Mouse (Mus musculus) thymus, adult 2 months (tissue): ENCODE results near the gene Ppfia1. TPM values are rescaled to one million over a fixed set of nuclear protein-coding genes. Genes with fewer than 3 reads are reported as not detected.

Source experiments
- DNase-seq: peaks from one replicate; pipeline ENCODE4 v3.0.0; 2021
- H3K27ac ChIP-seq: fragments of 200-500 bp; 2 replicates; pipeline ENCODE4 v1.5.1; 2012; ENCODE audit warnings: low read length, control low read depth; ENCODE audit not compliant: control insufficient read depth, insufficient read depth
- H3K27me3 ChIP-seq: fragments of 200-500 bp; 2 replicates; pipeline ENCODE4 v1.6.1; 2012; ENCODE audit warnings: mild to moderate bottlenecking, low read length, moderate library complexity, mixed read lengths; ENCODE audit not compliant: control insufficient read depth, insufficient read depth
- H3K36me3 ChIP-seq: fragments of 200-500 bp; 2 replicates; pipeline ENCODE4 v1.6.1; 2012; ENCODE audit warnings: mild to moderate bottlenecking, low read length, moderate library complexity; ENCODE audit not compliant: control insufficient read depth, insufficient read depth
- H3K4me1 ChIP-seq: fragments of 200-500 bp; replicated peaks from 2 replicates; pipeline ENCODE4 v1.6.1; 2012; ENCODE audit warnings: low read length; ENCODE audit not compliant: control insufficient read depth, insufficient read depth
- H3K4me3 ChIP-seq: fragments of 200-500 bp; 2 replicates; pipeline ENCODE4 v1.5.1; 2012; ENCODE audit warnings: mild to moderate bottlenecking, low read length, control low read depth, moderate library complexity; ENCODE audit not compliant: control insufficient read depth, insufficient read depth
- CTCF ChIP-seq: fragments of 200-500 bp; IDR thresholded peaks from 2 replicates; pipeline ENCODE4 v1.5.1; 2012; ENCODE audit warnings: mild to moderate bottlenecking, control low read depth, low read length, moderate library complexity, borderline replicate concordance; ENCODE audit not compliant: control insufficient read depth, poor library complexity, insufficient read depth; ENCODE audit errors: extremely low read depth
- POLR2A ChIP-seq: fragments of 200-500 bp; IDR thresholded peaks from 2 replicates; pipeline ENCODE4 v1.6.1; 2012; ENCODE audit warnings: mild to moderate bottlenecking, low read length, control low read depth, moderate library complexity; ENCODE audit not compliant: control insufficient read depth, poor library complexity, insufficient read depth; ENCODE audit errors: extremely low read depth
- WGBS: fragments of 180-500 bp; shearing (Covaris S2); methylation state at CpG from one replicate; pipeline ENCODE4 v1.1.7; 2018; 5-methylcytosine and 5-hydroxymethylcytosine counted together
- polyA plus RNA-seq: library from polyadenylated mRNA; depleted of rRNA; stranded (reverse); fragments of >200 nt; gene quantifications from 2 replicates; pipeline ENCODE4 v1.2.3, GENCODE M21; 2012

Ppfia1 gene
- polyA plus RNA-seq, 1 experiment = 59.8 TPM

DNA sequence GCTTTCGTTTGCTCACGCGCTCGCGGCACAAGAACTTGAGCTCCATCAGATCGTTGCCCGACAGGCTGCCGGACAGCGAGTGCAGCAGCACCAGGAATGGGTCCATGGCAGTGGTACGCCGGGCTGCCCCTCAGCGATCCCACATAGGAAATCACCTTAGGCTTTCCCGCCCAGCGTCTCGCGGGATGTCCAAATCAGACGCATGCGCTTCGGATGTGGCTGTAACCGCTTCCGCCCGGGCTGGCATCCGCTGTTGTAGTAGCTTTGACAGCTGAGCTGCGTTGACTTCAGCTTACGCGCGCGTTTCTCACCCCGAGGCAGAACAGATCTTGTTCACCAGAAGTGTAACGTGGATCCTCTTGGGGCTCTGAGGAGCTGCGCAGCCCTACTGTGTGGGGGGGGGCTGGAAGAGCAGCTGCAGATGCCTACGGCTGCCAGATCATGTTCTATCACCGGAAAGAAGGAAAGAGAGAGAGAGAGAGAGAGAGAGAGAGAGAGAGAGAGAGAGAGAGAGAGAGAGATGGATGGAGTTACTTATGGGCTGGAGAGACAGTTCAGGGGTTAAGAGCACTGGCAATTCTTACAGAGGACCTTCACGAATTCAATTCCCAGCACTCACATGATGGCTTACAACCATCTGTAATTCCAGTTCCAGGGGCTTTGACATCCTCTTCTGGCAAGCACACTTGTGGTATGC lies 28.9 kb upstream of the Ppfia1 start, which contains the start of gene Fadd:
Fadd (minus strand) TSS at position 180 of the 697 bp plus-strand sequence.
- H3K4me1 ChIP-seq = peaks cover 18% of the 10 kb centered on the region
- no peaks in the 10 kb centered on the region for H3K36me3 ChIP-seq
- TF ChIP-seq POLR2A = peak; percentile 42; the same call in 1 of the 2 replicates
- TF ChIP-seq CTCF = 0 out of 2 replicates have a peak, but pooled peaks have one; percentile 15
- H3K4me3 ChIP-seq = peak within 1 kb of the TSS; percentile 78
- under 1% methylated on average over 34 of the region's 34 CpGs for WGBS
- H3K27ac ChIP-seq = peak within 1 kb of the TSS; percentile 73
- DNase-seq = peak; percentile 96
- H3K27me3 ChIP-seq = no peaks in the 10 kb centered on the region

GRCm38 (mm10) chr7:144581559-144582283 lies 28.2 kb upstream of the Ppfia1 start:
- H3K36me3 ChIP-seq = no peaks in the 10 kb centered on the region
- H3K27ac ChIP-seq = peak overlapping the region; percentile 65
- TF ChIP-seq CTCF (0 out of 2 replicates have a peak, but pooled peaks have one; percentile 33), POLR2A (no peak)
- H3K27me3 ChIP-seq = no peaks in the 10 kb centered on the region
- under 1% methylated on average over 43 of the region's 43 CpGs for WGBS
- peak; percentile 82 for DNase-seq
- peak overlapping the region; percentile 78 for H3K4me3 ChIP-seq
- H3K4me1 ChIP-seq = peaks cover 18% of the 10 kb centered on the region

DNA sequence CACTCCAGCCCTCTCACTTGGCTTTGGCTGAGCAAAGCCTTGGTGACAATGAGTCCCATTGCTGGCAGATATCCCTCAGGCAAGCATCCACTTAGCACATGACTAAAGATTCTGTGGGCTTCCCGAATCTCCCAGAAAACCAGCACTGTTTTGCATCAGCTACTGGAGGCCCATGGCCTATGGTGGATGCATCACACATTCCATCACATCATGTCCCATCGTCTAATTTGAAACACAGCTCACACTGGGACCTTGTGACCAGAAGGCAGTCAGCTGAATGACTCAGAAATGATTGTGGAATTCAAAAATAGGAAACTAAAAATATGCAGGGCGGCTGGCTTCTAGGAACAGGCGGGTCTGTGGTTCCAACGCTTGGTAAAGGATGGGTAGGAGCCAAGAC lies 24.3 kb upstream of the Ppfia1 start:
- TF ChIP-seq POLR2A = no peak
- TF ChIP-seq CTCF = no peak
- no peak overlapping the region for H3K27ac ChIP-seq
- no peaks in the 10 kb centered on the region for H3K36me3 ChIP-seq
- no peaks in the 10 kb centered on the region for H3K27me3 ChIP-seq
- 81% methylated on average over 5 of the region's 5 CpGs for WGBS
- DNase-seq = no peak
- H3K4me1 ChIP-seq = peaks cover 11% of the 10 kb centered on the region; the same call in 1 of the 2 replicates
- no peak overlapping the region for H3K4me3 ChIP-seq

- Histone ChIP-seq H3K4me1 (no peaks in the 10 kb centered on the region), H3K36me3 (no peaks in the 10 kb centered on the region), H3K27me3 (no peaks in the 10 kb centered on the region), H3K27ac (no peak overlapping the region), H3K4me3 (no peak overlapping the region)
- no peak for DNase-seq
- TF ChIP-seq CTCF (no peak), POLR2A (no peak)
- WGBS = 91% methylated on average over 5 of the region's 5 CpGs
These were observed 18.7 kb upstream of the Ppfia1 start for GRCm38 (mm10) chr7:144572234-144572633.

DNA sequence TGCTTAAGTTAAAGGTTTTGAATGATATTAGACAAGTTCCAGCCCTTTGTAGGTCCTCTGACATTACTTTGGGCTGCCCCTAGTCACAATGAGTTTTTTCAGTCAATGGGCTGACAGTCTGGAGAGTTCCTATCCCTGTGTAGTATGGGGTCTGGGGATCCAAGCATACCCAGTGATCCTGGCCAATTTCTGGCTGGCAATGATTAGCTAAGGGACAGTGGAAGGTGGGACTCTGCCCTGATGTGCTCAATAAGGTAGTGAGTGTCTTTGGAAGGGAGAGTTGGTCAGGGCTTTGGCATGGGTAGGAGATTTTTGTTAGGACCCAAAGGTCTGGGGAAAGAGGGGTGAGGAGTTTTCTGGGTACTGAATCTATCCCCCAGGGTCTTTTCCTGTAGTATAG lies 18.1 kb upstream of the Ppfia1 start:
- DNase-seq = no peak
- no peak overlapping the region for H3K27ac ChIP-seq
- H3K36me3 ChIP-seq = no peaks in the 10 kb centered on the region
- TF ChIP-seq CTCF = no peak
- TF ChIP-seq POLR2A = no peak
- no peaks in the 10 kb centered on the region for H3K4me1 ChIP-seq
- no peaks in the 10 kb centered on the region for H3K27me3 ChIP-seq
- H3K4me3 ChIP-seq = no peak overlapping the region

DNA sequence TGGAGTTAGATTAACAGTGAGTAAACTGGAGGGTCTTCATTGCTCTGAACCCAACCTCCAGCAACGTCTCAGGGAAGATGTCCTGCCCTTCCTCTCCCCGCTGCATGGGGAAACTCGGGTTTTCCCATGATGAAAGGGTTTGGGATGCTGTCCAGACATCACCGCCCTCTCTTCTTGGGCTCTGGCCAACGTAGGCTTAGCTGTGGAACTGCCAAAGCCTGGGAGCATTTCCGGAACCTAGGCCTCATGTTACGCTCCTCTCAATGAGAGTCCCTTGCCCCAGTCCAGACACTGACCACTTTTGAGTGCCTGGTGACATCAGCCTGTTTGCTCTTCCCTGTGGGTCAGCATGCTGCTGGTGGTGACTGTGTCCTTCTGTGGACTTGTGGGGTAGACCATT lies 15.9 kb upstream of the Ppfia1 start:
- WGBS = 86% methylated on average over 7 of the region's 7 CpGs
- H3K4me1 ChIP-seq = no peaks in the 10 kb centered on the region
- no peak overlapping the region for H3K4me3 ChIP-seq
- H3K27me3 ChIP-seq = no peaks in the 10 kb centered on the region
- no peak overlapping the region for H3K27ac ChIP-seq
- H3K36me3 ChIP-seq = no peaks in the 10 kb centered on the region
- no peak for TF ChIP-seq POLR2A
- no peak for TF ChIP-seq CTCF
- no peak for DNase-seq
